ENCODE assay signal across 22 mouse cellular contexts in the genomic region with DNA sequence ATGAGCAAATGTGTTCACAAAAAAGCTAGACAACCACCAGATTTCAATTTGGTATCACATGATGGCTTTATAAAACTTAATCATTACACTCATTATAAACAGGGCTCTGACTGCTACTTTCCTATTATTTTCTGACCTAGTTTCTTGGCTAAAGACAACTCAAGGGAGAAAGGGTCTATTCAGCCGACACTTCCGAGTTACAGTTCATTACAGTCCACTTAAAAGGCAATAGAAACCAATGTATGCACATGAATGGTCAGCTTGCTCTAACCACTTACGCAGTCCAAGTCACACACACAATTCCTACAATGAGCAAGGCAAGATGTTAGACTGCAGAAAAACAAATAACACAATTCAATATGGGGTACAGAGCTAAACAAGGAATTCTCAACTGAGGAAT.
"Had no signal": no experiment of that assay in that cellular context is flagged by ENCODE, and none has a peak within 500 bp of the region (broad histone marks: within the 10 kb centered on the region; RNA-seq: fewer than 3 reads in every experiment).

No protein-coding gene starts in this region.

- H3K4me2 ChIP-seq: limb, embryonic 12.5 days; limb, embryonic 15.5 days; liver, embryonic 11.5 days; lung, embryonic 14.5 days; neural tube, embryonic 13.5 days had no signal

- DNase-seq: kidney, adult 9 months; kidney, postnatal 14 days; kidney, postnatal 4 days; left cerebral cortex, postnatal 4 days; liver, postnatal 0 days; lung, embryonic 14.5 days; midbrain, embryonic 14.5 days; right cerebral cortex, adult 18-20 months; right cerebral cortex, postnatal 14 days; right cerebral cortex, postnatal 4 days; thymus, adult 2 months; thymus, postnatal 14 days; thymus, postnatal 4 days had no signal

- H3K27ac ChIP-seq: limb, embryonic 12.5 days; limb, embryonic 15.5 days; liver, embryonic 14.5 days; macrophage; midbrain, embryonic 10.5 days; neural tube, embryonic 13.5 days; stomach, postnatal 0 days had no signal

- H3K9ac ChIP-seq: limb, embryonic 12.5 days; limb, embryonic 15.5 days; liver, embryonic 14.5 days; liver, postnatal 0 days; lung, embryonic 14.5 days; neural tube, embryonic 13.5 days had no signal

- H3K4me3 ChIP-seq: limb, embryonic 12.5 days; limb, embryonic 15.5 days; midbrain, embryonic 10.5 days; neural tube, embryonic 13.5 days had no signal

- H3K27me3 ChIP-seq: limb, embryonic 12.5 days; limb, embryonic 15.5 days; neural tube, embryonic 13.5 days had no signal

- H3K4me1 ChIP-seq: limb, embryonic 12.5 days; limb, embryonic 15.5 days; midbrain, embryonic 10.5 days; neural tube, embryonic 13.5 days had no signal

- ATAC-seq: liver, postnatal 0 days; lung, postnatal 0 days had no signal
